Mouse (Mus musculus) liver, adult 2 months (tissue): Measurements from ENCODE around the gene Nup188.

Source experiments
- CTCF ChIP-seq: fragments of 200-500 bp; IDR thresholded peaks from 2 replicates; pipeline ENCODE4 v1.5.1; 2011; ENCODE audit warnings: low read depth, low read length, control low read depth
- POLR2A ChIP-seq: fragments of 200-500 bp; IDR thresholded peaks from 2 replicates; pipeline ENCODE4 v1.6.1; 2011; ENCODE audit warnings: low read length, control low read depth; ENCODE audit not compliant: insufficient read depth; ENCODE audit errors: extremely low read depth

GRCm38 (mm10) chr2:30263811-30264210, 22.4 kb upstream of the Nup188 start:
- TF ChIP-seq CTCF = no peak
- TF ChIP-seq POLR2A = no peak
